ENCODE assay signal across 11 mouse cellular contexts in genomic region chr1:185731062-185731461, GRCm38 (mm10).
DNase-seq lines count a peak whose midpoint lies in the region; ATAC-seq and TF ChIP-seq lines count a peak whose summit lies in the region.
"Had no signal": no experiment of that assay in that cellular context is flagged by ENCODE, and none has a peak within 500 bp of the region (broad histone marks: within the 10 kb centered on the region; RNA-seq: fewer than 3 reads in every experiment).

No protein-coding gene starts in this region.

- 0 out of 2 replicates have a peak overlapping the region, but pooled peaks have one; percentile 36 for H3K27ac ChIP-seq in heart, embryonic 10.5 days
- H3K27ac ChIP-seq in limb, embryonic 11.5 days (replicated peaks; ENCODE audit: low read depth, low read length), result no peak overlapping the region; the same call in 1 of the 2 replicates
- no peak overlapping the region for H3K27ac ChIP-seq in stomach, embryonic 15.5 days
- H3K27ac ChIP-seq in left cerebral cortex, adult 2 months, result no peak overlapping the region
- H3K27ac ChIP-seq: hindbrain, embryonic 14.5 days had no signal

- intact Hi-C loops in left cerebral cortex, adult 2 months (cut with DNase I), result no loop called here

- no peak overlapping the region for H3K4me2 ChIP-seq in limb, embryonic 11.5 days (ENCODE audit: low read depth, severe bottlenecking)
- H3K4me2 ChIP-seq in stomach, embryonic 15.5 days, result no peak overlapping the region
- H3K4me2 ChIP-seq: hindbrain, embryonic 14.5 days had no signal

- H3K9me3 ChIP-seq in heart, embryonic 10.5 days, result no peaks in the 10 kb centered on the region
- no peaks in the 10 kb centered on the region for H3K9me3 ChIP-seq in limb, embryonic 11.5 days (ENCODE audit: control insufficient read depth, low read length)
- H3K9me3 ChIP-seq in stomach, embryonic 15.5 days, result no peaks in the 10 kb centered on the region

- no peak overlapping the region for H3K4me3 ChIP-seq in heart, embryonic 10.5 days
- no peak overlapping the region for H3K4me3 ChIP-seq in limb, embryonic 11.5 days (ENCODE audit: low read depth, low read length)
- H3K4me3 ChIP-seq in stomach, embryonic 15.5 days (replicated peaks), result no peak overlapping the region
- H3K4me3 ChIP-seq in left cerebral cortex, adult 2 months, result no peak overlapping the region

- H3K9ac ChIP-seq in limb, embryonic 11.5 days (ENCODE audit: low read length), result no peak overlapping the region
- no peak overlapping the region for H3K9ac ChIP-seq in stomach, embryonic 15.5 days
- H3K9ac ChIP-seq: hindbrain, embryonic 14.5 days had no signal

- H3K4me1 ChIP-seq in heart, embryonic 10.5 days, result peaks cover 37% of the 10 kb centered on the region
- H3K4me1 ChIP-seq in limb, embryonic 11.5 days (ENCODE audit: control insufficient read depth, insufficient read depth, low read length), result no peaks in the 10 kb centered on the region
- no peaks in the 10 kb centered on the region for H3K4me1 ChIP-seq in stomach, embryonic 15.5 days

- no peaks in the 10 kb centered on the region; the same call in 1 of the 2 replicates for H3K27me3 ChIP-seq in heart, embryonic 10.5 days (ENCODE audit: insufficient read depth, poor library complexity, severe bottlenecking)
- H3K27me3 ChIP-seq in limb, embryonic 11.5 days (ENCODE audit: control insufficient read depth, insufficient read depth, low read length), result no peaks in the 10 kb centered on the region
- no peaks in the 10 kb centered on the region for H3K27me3 ChIP-seq in stomach, embryonic 15.5 days (replicated peaks)

- WGBS in heart, embryonic 10.5 days, result 22% methylated on average over 9 of the region's 9 CpGs
- WGBS in limb, embryonic 11.5 days, result 7% methylated on average over 9 of the region's 9 CpGs
- 35% methylated on average over 9 of the region's 9 CpGs for WGBS in stomach, embryonic 15.5 days

- DNase-seq in heart, embryonic 10.5 days (ENCODE audit: low spot score), result peak; percentile 79
- no peak for DNase-seq in heart, postnatal 4 days
- peak; percentile 29 to 60 for DNase-seq in spleen, postnatal 4 days (ENCODE audit: low spot score in 2 of 2)
- DNase-seq in spleen, adult 12 weeks (ENCODE audit: low spot score), result no peak
- DNase-seq in limb, embryonic 11.5 days (ENCODE audit: low spot score), result peak; percentile 80
- DNase-seq in thymus, postnatal 10 days (ENCODE audit: low spot score in 2 of 2), result no peak
- no peak for DNase-seq in left cerebral cortex, adult 2 months (ENCODE audit: extremely low spot score in 1 of 2, low spot score in 2 of 2)
- DNase-seq: adrenal gland, postnatal 10 days; lung, adult 2 months had no signal

- no peaks in the 10 kb centered on the region for H3K36me3 ChIP-seq in heart, embryonic 10.5 days
- no peaks in the 10 kb centered on the region for H3K36me3 ChIP-seq in limb, embryonic 11.5 days (ENCODE audit: control insufficient read depth, insufficient read depth, low read length)
- no peaks in the 10 kb centered on the region for H3K36me3 ChIP-seq in stomach, embryonic 15.5 days

- peak; percentile 80 for ATAC-seq in limb, embryonic 11.5 days (ENCODE audit: insufficient number of reproducible peaks, low FRiP score, low TSS enrichment, low read depth)
- peak; percentile 94 for ATAC-seq in stomach, embryonic 15.5 days (ENCODE audit: insufficient read depth, low FRiP score, low read depth)

- no peak for TF ChIP-seq CTCF in left cerebral cortex, adult 2 months (IDR thresholded peaks at IDR 0.05)

Comparison
In these comparisons a context has a peak if more than half of its experiments do, and no peak if none do; other contexts are left out.
1. DNase-seq: peak in heart, embryonic 10.5 days (single experiment), spleen, postnatal 4 days (2 of 2) and limb, embryonic 11.5 days (single experiment); none in heart, postnatal 4 days (single experiment), spleen, adult 12 weeks (single experiment), thymus, postnatal 10 days (0 of 2) and left cerebral cortex, adult 2 months (0 of 2).